Mouse (Mus musculus) midbrain, embryonic 16.5 days (tissue): ENCODE measurements around the gene Gm32802. TPM values are rescaled to one million over a fixed set of nuclear protein-coding genes. Genes with fewer than 3 reads are reported as not detected.
A peak's percentile ranks its signal among the peaks of the same experiment; 100 is the strongest.
"Not testable (repeated sequence)": the region's sequence is repeated elsewhere in the genome, so short reads cannot be mapped to it uniquely, and the experiment has no call there.

Source experiments
- ATAC-seq: fragments of 200-750 bp; cut with Nextera tagmentation; 2 replicates; pipeline ENCODE4 v1.8.0; 2017; ENCODE audit warnings: moderate TSS enrichment
- H3K27ac ChIP-seq: fragments of 300-500 bp; sonication (generic); 2 replicates; pipeline ENCODE4 v1.5.1; 2014; ENCODE audit warnings: mild to moderate bottlenecking, low read length, mixed read lengths
- H3K27me3 ChIP-seq: fragments of 300-500 bp; sonication (generic); 2 replicates; pipeline ENCODE4 v1.6.1; 2014; ENCODE audit warnings: low read depth, low read length, mixed read lengths; ENCODE audit not compliant: control insufficient read depth, insufficient read depth
- H3K36me3 ChIP-seq: fragments of 300-500 bp; sonication (generic); 2 replicates; pipeline ENCODE4 v1.6.1; 2014; ENCODE audit warnings: mild to moderate bottlenecking, low read length, moderate library complexity, mixed read lengths; ENCODE audit not compliant: control insufficient read depth, insufficient read depth
- H3K4me1 ChIP-seq: fragments of 300-500 bp; sonication (generic); 2 replicates; pipeline ENCODE4 v1.6.1; 2014; ENCODE audit warnings: mild to moderate bottlenecking, low read length, mixed read lengths; ENCODE audit not compliant: control insufficient read depth, insufficient read depth
- H3K4me2 ChIP-seq: fragments of 300-500 bp; sonication (generic); 2 replicates; pipeline ENCODE4 v1.6.1; 2014; ENCODE audit warnings: mild to moderate bottlenecking, low read length, mixed read lengths
- H3K4me3 ChIP-seq: fragments of 300-500 bp; sonication (generic); 2 replicates; pipeline ENCODE4 v1.5.1; 2014; ENCODE audit warnings: low read depth, mild to moderate bottlenecking, low read length, moderate library complexity, mixed read lengths
- H3K9ac ChIP-seq: fragments of 300-500 bp; sonication (generic); 2 replicates; pipeline ENCODE4 v1.6.1; 2014; ENCODE audit warnings: low read depth, low read length, mixed read lengths
- H3K9me3 ChIP-seq: fragments of 300-500 bp; sonication (generic); replicated peaks from 2 replicates; pipeline ENCODE4 v1.6.1; 2014; ENCODE audit warnings: mild to moderate bottlenecking, low read length, mixed read lengths; ENCODE audit not compliant: control insufficient read depth, poor library complexity, severe bottlenecking
- WGBS: fragments of 180-500 bp; shearing (Covaris S2); extraction: QIAGEN DNeasy Blood & Tissue Kit; methylation state at CpG from one replicate; pipeline ENCODE4 v1.1.7; 2014; 5-methylcytosine and 5-hydroxymethylcytosine counted together
- polyA plus RNA-seq: library from polyadenylated mRNA; unstranded; fragments of >200 nt; fragmentation: Nextera tagmentation; extraction: Ambion mirVana; gene quantifications from 2 replicates; pipeline ENCODE4 v1.2.1, GENCODE M21; 2015

Gene Gm32802
- polyA plus RNA-seq = 0.11 and 0.30 TPM in 2 replicates

DNA sequence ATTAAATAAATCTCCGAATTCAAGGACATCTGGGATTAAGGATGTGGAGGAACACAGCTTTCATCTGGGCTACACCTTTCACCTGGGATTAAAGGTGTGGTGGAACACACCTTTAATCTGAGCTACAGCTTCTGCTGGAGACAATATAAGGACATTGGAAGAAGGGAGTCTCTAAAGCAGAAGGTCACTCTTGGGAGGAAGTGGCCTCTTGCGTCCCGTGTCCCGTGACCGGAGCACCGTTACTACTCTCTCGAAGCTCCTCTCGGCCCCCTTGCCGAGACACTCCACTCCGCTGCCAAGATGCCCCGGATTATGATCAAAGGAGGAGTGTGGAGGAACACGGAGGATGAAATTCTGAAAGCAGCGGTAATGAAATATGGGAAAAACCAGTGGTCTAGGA lies at the start of gene Gm32802:
TSS of gene Gm32802 (plus strand) at position 301 of the 400 bp plus-strand sequence.
- H3K4me2 ChIP-seq, ATAC-seq, H3K27ac ChIP-seq, H3K4me3 ChIP-seq, H3K9ac ChIP-seq, H3K27me3 ChIP-seq, H3K4me1 ChIP-seq, H3K36me3 ChIP-seq, H3K9me3 ChIP-seq: not testable (repeated sequence)
- no CpG with 5 or more reads among the region's 13 CpGs for WGBS

DNA sequence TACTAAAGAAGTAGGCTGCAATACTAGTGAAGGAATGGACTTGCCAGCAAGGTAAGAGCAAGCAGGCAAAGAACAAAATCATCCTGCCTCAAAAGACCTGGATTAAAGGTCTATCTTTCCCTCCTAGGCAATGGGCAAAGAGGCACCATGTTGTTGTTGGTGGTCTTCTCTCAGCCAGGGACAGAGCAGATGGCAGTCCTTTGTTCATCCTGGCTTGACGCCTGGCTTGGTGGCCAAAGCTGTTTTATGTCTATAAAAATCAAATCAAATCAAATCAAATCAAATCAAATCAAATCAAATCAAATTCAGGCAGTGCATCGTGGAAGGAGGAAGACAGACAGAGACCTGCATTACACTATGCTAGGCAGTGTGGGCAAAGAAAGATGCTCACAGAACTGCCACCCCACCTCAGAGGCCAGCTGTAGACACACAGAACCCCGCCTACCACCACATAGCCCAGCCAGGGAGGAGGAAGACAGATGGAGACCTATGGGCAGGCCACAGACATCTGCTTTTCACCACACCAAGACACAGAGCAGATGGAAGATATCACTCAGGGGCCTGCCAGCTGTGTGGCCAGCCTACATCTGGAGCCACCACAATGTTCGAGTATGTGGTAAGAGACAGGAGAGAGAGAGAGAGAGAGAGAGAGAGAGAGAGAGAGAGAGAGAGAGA lies 42.6 kb upstream of the Gm32802 start:
- not testable (repeated sequence) for H3K27ac ChIP-seq, H3K27me3 ChIP-seq, H3K4me2 ChIP-seq, H3K36me3 ChIP-seq, ATAC-seq, H3K9me3 ChIP-seq, H3K4me1 ChIP-seq, H3K9ac ChIP-seq, H3K4me3 ChIP-seq
- 64% methylated on average over 2 of the region's 4 CpGs for WGBS

DNA sequence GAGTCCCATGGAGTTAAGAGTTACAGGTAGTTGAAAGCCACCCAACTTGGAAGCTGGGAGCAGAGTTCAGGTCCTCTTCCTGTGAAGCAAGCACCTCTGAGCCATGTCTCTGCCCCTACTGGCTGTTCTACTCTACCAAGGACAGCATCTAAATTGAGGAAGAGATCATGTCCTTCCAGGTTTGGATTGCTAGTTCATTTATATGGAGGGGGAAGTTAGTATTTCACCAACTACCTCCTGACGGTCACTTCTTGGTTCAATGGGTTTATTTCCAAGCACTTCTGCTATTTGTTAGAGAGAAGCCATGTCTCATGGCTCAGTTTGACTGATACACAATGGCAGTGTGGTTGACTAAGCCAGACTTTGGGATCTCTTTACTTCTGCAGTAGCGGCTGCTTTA lies 30.9 kb upstream of the Gm32802 start:
- H3K4me1 ChIP-seq, H3K9ac ChIP-seq, H3K9me3 ChIP-seq, H3K4me2 ChIP-seq, H3K27me3 ChIP-seq, H3K27ac ChIP-seq, H3K36me3 ChIP-seq, ATAC-seq, H3K4me3 ChIP-seq: not testable (repeated sequence)
- WGBS = no CpG with 5 or more reads among the region's 2 CpGs

DNA sequence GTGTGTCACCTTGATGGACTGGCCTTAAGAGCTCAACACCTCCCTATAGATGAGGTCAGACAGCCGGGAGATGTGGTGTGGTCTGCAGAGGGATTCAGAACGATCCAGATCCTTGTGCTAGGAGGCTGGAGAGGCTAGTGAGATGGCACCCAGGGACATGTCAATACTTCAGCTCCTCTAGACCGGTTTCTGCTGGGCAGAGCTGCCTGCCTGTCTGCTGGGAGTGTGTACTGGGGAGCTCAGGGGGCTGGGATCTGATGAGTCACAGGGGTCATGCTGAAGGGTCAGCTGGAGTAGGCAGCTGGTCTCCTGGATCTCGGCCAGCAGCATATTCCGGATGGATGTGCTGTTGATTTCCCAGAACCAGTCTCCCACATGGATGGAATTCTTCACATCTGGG lies 25.9 kb upstream of the Gm32802 start:
- not testable (repeated sequence) for H3K4me3 ChIP-seq, H3K9me3 ChIP-seq, ATAC-seq, H3K36me3 ChIP-seq, H3K9ac ChIP-seq, H3K4me1 ChIP-seq, H3K4me2 ChIP-seq, H3K27me3 ChIP-seq, H3K27ac ChIP-seq
- no CpG with 5 or more reads among the region's 5 CpGs for WGBS

DNA sequence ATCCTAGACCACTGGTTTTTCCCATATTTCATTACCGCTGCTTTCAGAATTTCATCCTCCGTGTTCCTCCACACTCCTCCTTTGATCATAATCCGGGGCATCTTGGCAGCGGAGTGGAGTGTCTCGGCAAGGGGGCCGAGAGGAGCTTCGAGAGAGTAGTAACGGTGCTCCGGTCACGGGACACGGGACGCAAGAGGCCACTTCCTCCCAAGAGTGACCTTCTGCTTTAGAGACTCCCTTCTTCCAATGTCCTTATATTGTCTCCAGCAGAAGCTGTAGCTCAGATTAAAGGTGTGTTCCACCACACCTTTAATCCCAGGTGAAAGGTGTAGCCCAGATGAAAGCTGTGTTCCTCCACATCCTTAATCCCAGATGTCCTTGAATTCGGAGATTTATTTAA lies 17.8 kb upstream of the Gm32802 start, which contains the start of gene Gm32717:
TSS of gene Gm32717 (minus strand) at position 101 of the 400 bp plus-strand sequence.
- H3K9ac ChIP-seq, ATAC-seq: not testable (repeated sequence)
- no CpG with 5 or more reads among the region's 13 CpGs for WGBS

DNA sequence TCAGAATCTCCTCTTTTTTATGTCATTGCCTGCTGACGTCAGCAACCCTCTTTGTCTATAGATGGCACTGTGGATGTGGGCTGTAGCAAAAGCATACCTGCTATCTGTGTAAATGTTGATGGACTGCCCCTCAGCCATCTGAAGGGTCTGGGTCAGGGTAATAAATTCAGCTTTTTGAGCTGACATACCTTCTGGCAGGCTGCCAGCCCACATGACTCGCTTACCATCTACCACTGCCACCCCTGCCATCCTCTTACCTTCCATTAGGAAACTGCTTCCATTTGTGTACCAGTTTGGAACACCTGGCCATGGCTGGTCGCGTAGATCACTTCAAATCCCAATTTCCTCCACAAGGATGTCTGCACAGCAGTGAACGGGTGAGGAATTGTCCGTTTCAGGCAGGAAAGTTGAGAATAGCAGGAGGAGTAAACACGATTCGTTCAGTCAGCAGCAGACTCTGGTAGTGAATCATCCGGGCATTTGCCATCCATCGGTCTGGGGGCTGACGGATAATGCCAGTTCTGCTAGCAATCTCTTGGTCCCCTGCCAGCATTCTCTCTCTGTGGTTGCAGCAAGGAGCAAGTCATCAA lies 9.4 kb upstream of the Gm32802 start:
- not testable (repeated sequence) for H3K27ac ChIP-seq, H3K4me3 ChIP-seq, H3K9ac ChIP-seq, H3K4me1 ChIP-seq, H3K27me3 ChIP-seq, H3K4me2 ChIP-seq, H3K9me3 ChIP-seq, ATAC-seq, H3K36me3 ChIP-seq
- WGBS = 77% methylated on average over 11 of the region's 11 CpGs

More for the DNA sequence above, 17.8 kb upstream of the Gm32802 start, which contains the start of gene Gm32717:
- H3K9me3 ChIP-seq, H3K4me2 ChIP-seq, H3K27me3 ChIP-seq, H3K4me3 ChIP-seq, H3K4me1 ChIP-seq, H3K36me3 ChIP-seq, H3K27ac ChIP-seq: not testable (repeated sequence)

DNA sequence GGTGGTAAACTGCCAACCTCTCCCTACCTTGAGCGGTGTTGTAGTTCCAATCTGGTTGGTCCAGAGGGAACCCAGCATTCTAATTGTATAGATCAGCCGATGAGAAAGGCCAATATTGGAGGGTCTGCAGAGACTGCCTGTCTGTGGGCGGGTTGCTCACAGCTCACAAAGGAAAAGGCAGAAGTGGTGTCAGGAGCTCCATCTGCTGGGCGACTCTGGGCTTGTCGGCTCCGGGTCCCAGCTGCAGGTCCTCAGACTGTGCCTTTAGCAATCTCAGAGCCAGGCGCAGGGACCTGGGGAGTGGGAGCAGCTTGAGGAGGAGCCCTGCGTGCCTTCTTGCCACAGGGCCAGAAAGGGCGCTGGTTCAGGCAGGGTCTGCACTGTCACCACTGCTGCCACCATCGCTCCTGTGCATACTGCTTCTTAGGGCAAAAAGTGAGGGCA lies 7.6 kb upstream of the Gm32802 start:
- Histone ChIP-seq H3K27ac (no peak overlapping the region), H3K4me2 (no peak overlapping the region), H3K9me3 (no peaks in the 10 kb centered on the region), H3K36me3 (no peaks in the 10 kb centered on the region), H3K4me3 (no peak overlapping the region), H3K27me3 (no peaks in the 10 kb centered on the region), H3K4me1 (no peaks in the 10 kb centered on the region), H3K9ac (no peak overlapping the region)
- ATAC-seq = peak; percentile 66
- 32% methylated on average over 10 of the region's 10 CpGs for WGBS

DNA sequence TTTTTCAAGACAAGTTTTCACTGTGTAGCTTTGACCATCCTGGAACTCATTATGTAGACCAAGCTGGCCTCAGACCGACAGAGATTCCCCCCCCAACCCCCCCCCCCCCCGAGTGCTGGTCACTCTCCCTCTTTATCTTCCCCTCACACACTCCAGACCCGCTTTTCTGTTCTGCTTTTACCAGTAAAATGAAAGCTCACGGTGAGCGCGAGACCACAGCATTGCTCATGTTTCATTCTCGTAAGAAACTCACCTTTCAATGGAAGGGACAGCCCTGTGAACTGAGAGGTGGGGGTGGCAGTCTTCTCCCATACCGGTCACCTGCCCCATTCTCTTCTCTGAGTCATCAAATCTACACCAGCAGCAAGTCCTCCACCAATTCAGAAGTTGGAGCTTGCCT lies 10.3 kb downstream of the Gm32802 start:
- not testable (repeated sequence) for H3K36me3 ChIP-seq, H3K27me3 ChIP-seq, H3K9me3 ChIP-seq, ATAC-seq, H3K9ac ChIP-seq, H3K4me3 ChIP-seq, H3K27ac ChIP-seq, H3K4me1 ChIP-seq, H3K4me2 ChIP-seq
- 58% methylated on average over 2 of the region's 8 CpGs for WGBS

DNA sequence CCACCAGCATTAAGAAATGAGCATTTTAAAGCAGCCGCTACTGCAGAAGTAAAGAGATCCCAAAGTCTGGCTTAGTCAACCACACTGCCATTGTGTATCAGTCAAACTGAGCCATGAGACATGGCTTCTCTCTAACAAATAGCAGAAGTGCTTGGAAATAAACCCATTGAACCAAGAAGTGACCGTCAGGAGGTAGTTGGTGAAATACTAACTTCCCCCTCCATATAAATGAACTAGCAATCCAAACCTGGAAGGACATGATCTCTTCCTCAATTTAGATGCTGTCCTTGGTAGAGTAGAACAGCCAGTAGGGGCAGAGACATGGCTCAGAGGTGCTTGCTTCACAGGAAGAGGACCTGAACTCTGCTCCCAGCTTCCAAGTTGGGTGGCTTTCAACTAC lies 12.9 kb downstream of the Gm32802 start:
- H3K9ac ChIP-seq, H3K4me1 ChIP-seq, H3K27ac ChIP-seq, H3K4me2 ChIP-seq, ATAC-seq, H3K36me3 ChIP-seq, H3K27me3 ChIP-seq, H3K4me3 ChIP-seq, H3K9me3 ChIP-seq: not testable (repeated sequence)
- 80% methylated on average over 1 of the region's 2 CpGs for WGBS
